Mouse (Mus musculus) neutrophil, adult 5-6 weeks (primary cell): Measurements from ENCODE around the gene Rab14. TPM values are rescaled to one million over a fixed set of nuclear protein-coding genes. Genes with fewer than 3 reads are reported as not detected.

Experiments
- ATAC-seq: fragments of 151-379, 151-347 bp; 2 replicates; pipeline ENCODE4 v1.8.0; 2017; ENCODE audit warnings: mild to moderate bottlenecking, moderate TSS enrichment; ENCODE audit not compliant: insufficient number of reproducible peaks, poor library complexity, low FRiP score, severe bottlenecking; ENCODE audit errors: extremely low read depth
- total RNA-seq: library from RNA; stranded (forward); fragments of 200-1000 nt; gene quantifications from 2 replicates; pipeline ENCODE4 v1.2.3, GENCODE M21; 2017

Gene Rab14
- total RNA-seq, 1 experiment from 2014 or later: 295 TPM

DNA sequence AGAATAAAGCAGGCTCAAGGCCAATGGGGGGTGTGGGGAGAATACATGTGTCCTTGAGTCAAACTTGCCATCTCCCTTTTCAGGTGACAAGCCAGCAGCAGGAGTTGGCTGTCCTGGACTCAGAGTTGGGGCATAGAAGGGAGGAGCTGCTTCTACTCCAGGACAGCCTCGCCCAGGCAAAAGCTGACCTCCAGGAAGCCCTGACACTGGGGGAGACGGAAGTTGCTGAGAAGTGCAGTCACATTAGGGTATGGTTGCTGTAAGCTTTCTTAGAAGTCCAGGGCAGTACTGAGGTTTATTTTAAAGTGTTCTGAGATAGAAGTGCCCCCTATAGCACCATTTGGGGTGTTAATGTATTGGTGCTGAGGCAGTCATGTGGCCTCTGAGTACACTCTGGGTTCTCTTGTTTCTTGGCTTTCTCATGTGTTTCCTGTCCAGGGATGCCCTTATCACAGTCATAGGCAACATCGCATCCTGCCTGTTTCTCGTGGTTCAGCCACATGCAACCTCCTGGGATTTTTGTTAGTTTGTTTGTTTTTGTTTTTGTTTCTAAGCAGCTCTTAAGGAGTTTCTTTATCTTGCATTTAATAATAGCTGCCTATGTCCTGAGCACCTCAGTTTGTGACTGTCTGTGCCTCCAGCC lies 39.0 kb downstream of the Rab14 start:
- ATAC-seq: no peak

DNA sequence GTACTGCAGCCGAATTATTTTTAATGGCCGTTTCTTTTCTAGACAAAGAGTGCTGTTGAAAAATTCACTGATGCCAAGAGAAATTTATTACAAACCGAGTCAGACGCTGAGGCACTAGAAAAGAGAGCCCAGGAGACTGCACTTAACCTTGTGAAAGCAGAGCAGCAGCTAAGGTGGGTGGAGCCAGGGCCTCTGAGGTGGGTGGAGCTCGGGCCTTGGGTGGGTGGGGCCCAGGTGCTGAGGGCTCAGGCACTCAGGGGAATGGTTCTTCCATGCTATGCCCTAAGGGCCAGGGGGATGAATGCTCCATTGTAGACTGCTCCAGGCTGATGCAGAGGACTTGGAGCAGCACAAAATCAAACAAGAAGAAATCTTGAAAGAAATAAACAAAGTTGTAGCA lies 40.7 kb downstream of the Rab14 start:
- no peak for ATAC-seq

GRCm38 (mm10) chr2:35158358-35158757 lies 42.6 kb downstream of the Rab14 start:
- ATAC-seq: no peak

- ATAC-seq: no peak
These were observed 43.1 kb downstream of the Rab14 start for GRCm38 (mm10) chr2:35157836-35158235.

GRCm38 (mm10) chr2:35156985-35157384 lies 43.9 kb downstream of the Rab14 start:
- no peak for ATAC-seq

- no peak for ATAC-seq
These were observed 46.9 kb downstream of the Rab14 start for GRCm38 (mm10) chr2:35153844-35154554.

GRCm38 (mm10) chr2:35153179-35153578 lies 47.7 kb downstream of the Rab14 start:
- ATAC-seq: no peak

DNA sequence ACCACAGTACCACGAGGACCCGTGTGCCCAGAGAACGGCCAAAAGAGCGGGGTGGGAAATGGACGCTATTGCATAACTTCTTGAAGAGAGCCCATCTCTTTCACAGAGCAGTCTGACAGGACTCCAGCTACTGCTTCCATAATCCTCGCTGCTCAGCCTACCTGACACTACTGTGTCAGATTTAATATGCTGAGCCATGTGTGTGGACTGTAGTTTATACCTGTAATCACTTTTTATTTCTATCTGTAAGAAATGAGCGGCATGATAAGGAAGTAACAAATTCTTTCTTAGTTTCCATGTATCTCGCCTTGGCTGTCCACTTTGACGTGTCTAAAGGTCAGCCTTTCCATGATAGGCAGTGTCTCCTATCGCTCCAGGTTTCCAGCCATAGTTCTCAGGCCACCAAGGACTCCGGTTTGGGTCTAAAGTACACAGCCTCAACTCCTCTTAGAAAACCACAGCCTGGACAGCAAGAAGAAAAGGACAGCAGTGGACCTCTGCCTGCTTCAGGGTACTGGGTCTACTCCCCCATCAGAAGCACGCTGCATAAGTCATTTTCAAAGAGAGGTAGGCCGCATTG lies 49.5 kb downstream of the Rab14 start:
- ATAC-seq: no peak

DNA sequence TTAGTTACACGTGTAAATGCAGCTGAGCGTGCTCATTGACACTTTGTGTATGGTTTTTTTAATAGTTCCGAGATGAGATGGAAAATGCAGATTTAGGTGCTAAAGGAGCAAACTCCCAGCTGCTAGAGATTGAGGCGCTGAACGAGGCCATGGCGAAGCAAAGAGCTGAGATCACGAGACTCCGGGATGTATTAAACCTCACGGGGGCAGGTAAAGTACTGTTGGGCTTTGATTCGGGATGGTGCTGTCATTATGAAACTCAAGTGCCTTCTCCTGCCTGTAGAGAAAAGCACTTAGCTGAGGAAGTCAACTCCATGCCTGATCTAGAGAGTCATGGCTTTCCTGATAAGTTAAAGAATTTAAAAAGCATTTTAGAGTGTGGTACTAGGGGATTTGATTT lies 52.1 kb downstream of the Rab14 start:
- no peak for ATAC-seq

- no peak for ATAC-seq
These were observed 59.2 kb downstream of the Rab14 start for GRCm38 (mm10) chr2:35141673-35142072.

GRCm38 (mm10) chr2:35138576-35138975 lies 62.3 kb downstream of the Rab14 start:
- ATAC-seq: no peak

DNA sequence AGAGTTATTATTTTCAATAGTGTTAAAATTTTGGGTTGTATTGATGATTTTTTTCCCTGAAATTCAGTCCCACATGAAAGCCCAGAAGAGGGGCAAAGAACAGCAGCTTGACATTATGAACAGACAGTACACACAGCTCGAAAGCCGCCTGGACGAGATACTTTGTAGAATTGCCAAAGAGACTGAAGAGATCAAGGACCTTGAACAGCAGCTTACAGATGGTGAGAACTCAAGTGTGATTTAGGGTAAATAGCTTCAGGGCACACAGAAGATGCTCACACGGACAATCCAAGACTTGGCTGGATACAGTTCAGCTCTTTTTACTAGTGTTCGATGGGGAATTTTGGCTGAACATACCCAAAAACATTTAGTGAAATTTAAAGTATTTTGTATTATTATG lies 67.0 kb downstream of the Rab14 start:
- ATAC-seq: no peak

GRCm38 (mm10) chr2:35132662-35133055 lies 68.3 kb downstream of the Rab14 start:
- ATAC-seq: no peak

DNA sequence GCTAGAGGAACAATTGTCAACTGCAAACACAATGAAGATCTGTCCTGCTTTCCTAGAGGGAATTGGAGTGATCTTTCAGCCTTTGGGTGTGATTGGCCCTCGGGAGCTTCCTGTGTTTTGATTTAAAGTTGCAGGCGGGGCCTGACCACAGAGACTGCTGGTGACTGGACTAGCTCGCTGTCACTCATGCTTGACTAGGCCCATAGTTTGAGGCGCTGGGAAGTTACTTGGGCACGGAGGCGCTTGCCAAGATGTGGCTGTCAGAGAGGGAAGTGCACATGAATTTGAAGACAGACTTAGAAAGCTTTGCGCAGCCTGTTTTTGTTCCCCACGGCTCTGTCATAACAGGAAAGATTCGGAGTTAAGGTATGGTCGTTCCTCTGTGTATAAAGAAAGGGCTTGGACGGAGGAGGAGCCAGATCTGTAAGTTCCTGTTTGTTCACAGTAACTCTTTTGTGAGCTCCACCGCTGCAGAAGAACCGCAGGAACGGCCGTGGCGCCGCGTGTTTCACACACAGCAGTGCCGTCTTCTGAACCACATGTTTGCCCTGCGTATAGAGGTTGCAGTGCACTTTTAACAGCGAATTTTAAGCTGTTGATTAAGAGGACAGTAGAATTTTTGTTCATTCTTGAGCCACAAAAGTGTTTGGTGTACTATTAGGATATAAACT lies 68.8 kb downstream of the Rab14 start:
- ATAC-seq: peak; percentile 97

- ATAC-seq: no peak
These were observed 69.4 kb downstream of the Rab14 start for GRCm38 (mm10) chr2:35131491-35131890.

Other genes with a start within 250 kb of the Rab14 start
- 31.1 and 31.3 TPM in 2 replicates for gene Traf1, start 239.3 kb downstream of the Rab14 start, total RNA-seq
- gene Hc, start 139.7 kb downstream of the Rab14 start, total RNA-seq: not detected in 2 replicates
- gene AI182371, start 99.6 kb downstream of the Rab14 start, total RNA-seq: 1.7 and 2.7 TPM in 2 replicates
- 218 and 252 TPM in 2 replicates for gene Cntrl, start 91.6 kb downstream of the Rab14 start, total RNA-seq
- 187 and 197 TPM in 2 replicates for gene Gsn, start 55.3 kb upstream of the Rab14 start, total RNA-seq
- gene Stom, start 135.9 kb upstream of the Rab14 start, total RNA-seq: 14.0 and 15.0 TPM in 2 replicates
- not detected in 2 replicates for gene 4930568D16Rik, start 166.6 kb upstream of the Rab14 start, total RNA-seq
- gene 4930402F06Rik, start 196.1 kb upstream of the Rab14 start, total RNA-seq: 0.61 TPM in 1 of 2 replicates, not detected in the other